Mouse (Mus musculus) liver, postnatal 0 days (tissue): ENCODE data around the gene Cct5.

Experiments
- CTCF ChIP-seq: sonication (generic); IDR thresholded peaks from 2 replicates; pipeline ENCODE4 v1.5.1; 2016; ENCODE audit warnings: antibody characterized with exemption, low read depth
- EP300 ChIP-seq: IDR thresholded peaks from 2 replicates; pipeline ENCODE4 v1.6.1; 2016; ENCODE audit warnings: antibody characterized with exemption, low read depth, mild to moderate bottlenecking

GRCm38 (mm10) chr15:31627277-31628154, 25.9 kb upstream of the Cct5 start:
- no peak for TF ChIP-seq CTCF
- TF ChIP-seq EP300 = no peak
